Mouse (Mus musculus) cerebellum, adult (tissue): ENCODE measurements at regions not wholly inside any gene's neighbourhood (a gene's known extent, or its start where the extent isn't known, plus 50 kb on each side); places are given as distances from the start of the nearest gene placed in this dataset.

Experiments used
- ATAC-seq: cut with Nextera tagmentation; 2 replicates; pipeline ENCODE4 v1.9.2; 2017; ENCODE audit warnings: mild to moderate bottlenecking, moderate library complexity, mixed read lengths; ENCODE audit not compliant: insufficient number of reproducible peaks, low FRiP score, low TSS enrichment

DNA sequence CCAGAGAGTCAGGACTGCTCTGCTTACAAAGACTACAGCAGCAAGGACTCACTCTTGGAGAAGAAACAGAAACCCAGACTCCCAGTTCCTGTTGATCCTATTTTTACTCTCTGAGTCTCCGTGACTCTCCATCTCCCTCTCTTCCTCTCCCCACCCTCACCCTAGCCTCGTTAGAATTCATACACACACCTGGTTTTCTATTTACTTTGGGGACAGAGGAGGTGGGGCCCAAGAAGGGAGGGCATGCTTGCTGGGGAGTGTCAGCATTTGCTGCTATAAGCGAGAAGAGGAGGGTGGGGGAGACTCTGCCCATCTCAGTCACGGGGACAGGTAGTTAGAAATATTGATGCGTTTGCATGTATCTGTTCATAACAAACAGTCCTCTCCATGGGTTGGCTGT, 129.6 kb upstream of the Runx1 start:
- no peak for ATAC-seq

DNA sequence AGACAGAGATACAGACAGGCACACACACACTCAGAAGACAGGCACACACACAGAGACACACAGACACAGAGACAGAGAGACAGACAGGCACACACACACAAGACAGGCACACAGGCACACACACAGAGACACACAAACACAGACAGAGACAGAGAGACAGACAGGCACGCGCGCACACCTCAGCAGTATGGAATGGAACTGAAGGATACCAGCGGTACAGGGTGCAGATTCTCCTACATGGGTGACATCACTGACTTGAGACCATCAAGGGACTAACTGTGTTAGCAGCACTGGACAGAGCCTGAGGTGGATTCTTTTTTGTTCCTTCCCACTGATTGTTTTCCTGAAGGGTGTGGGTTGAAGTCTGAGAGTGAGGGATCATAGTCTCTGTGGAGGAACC, 129.1 kb upstream of the Runx1 start:
- ATAC-seq: no peak

DNA sequence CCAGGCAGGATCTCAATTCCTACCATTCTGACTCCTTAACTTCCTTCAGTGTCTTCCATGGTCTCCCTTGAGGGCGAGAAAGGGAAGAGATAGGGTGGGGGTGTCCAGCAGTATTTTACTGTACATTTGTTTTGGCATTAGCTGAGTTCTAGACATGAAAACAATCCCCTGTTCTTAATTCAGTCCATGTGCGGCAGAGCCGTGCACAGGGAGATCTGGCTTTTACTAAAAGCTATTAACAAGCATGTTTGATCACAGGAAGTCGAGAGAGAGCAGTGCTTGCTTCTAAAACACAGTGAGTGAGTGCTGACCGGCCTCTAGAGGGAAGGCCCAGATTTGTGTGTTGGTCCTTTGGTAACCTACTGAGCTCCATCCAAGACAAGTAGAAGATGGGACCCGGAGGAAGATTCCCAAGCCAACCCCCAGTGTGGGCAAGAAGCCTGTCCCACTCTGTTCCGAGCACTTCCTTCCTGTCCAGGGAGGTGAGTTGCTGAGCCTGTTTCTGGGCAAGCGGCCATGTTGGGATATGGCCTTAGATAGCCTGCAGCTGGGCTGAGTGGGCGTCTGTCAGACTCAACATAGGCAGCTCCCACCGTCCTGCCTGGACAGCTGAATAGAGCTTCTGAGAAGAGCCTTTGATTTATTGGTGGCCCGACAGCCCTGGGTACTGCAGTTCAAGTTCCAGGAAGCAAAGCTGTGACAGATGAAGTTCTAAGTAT, 128.1 kb upstream of the Runx1 start:
- ATAC-seq: no peak

DNA sequence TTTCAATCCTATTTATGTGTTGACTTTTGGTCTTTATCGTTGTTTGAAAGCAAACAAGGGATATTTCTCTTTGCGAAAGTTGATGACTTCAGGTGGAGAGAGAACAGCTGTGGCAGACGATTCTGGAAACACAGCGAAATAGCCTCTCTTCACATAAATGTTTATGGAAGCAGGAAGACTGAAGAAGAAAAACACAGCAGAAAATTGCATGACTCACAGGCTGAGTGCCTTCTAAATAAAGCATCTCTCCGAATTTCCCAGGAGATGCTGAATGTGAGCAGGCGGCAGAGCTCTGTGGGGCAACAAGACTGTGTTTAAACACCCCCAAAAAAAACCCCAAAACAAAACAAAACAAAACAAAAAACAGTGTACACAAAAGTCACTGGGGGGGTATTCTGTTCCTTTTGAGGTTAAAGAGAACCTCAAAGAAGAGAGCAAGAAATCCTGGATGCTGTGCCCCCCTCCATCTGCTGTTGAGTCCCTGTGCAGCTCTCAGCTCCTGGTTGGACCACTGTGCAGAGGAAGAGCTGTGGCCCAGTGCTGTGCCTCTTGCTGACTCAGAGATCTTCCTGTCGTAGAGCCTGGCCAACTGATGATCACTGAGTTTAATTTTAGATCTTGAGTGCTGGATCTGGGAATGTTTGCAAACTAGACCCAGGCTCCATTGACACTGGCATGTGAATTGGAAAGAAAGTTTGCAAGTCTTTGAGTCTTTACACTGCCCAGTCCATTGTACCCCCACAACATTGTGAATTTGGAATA, 126.6 kb upstream of the Runx1 start:
- ATAC-seq: no peak

DNA sequence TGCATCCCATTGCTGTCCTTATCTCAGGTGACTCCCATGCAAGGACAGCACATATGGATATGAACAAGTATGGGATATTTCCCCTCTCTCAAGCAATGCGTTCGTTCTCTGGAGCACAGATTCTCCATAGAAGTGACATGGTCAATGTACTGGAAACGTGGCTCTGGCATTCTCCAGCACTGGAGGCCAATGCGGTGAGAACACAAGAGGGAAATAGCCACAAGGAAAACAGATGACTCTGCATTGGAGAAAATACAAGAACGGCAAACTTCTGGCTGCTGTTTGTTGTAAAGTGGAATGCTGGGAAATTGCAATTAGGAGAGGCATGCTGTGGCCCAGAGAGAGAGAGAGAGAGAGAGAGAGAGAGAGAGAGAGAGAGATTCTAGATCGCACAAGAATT, 125.6 kb upstream of the Runx1 start:
- no peak for ATAC-seq

DNA sequence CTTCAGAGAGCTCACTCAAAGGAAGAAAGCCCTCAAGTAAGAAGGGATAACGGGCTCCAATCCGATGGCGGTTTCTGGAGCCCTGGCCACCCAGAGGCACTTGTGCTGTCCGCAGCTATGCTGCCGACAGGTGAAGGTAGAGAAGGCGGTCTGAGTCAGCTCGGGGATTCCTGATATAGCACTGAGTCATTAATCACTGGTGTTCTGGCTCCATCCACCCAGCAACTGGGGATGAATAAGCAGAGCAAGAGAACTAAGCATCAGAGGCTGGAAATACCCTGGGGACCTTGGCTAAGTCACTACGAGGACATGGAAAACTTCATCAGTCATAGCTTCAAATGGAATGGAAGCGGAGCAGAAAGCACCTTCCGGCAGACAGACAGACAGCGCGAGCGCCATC, 122.5 kb upstream of the Runx1 start:
- ATAC-seq: no peak

DNA sequence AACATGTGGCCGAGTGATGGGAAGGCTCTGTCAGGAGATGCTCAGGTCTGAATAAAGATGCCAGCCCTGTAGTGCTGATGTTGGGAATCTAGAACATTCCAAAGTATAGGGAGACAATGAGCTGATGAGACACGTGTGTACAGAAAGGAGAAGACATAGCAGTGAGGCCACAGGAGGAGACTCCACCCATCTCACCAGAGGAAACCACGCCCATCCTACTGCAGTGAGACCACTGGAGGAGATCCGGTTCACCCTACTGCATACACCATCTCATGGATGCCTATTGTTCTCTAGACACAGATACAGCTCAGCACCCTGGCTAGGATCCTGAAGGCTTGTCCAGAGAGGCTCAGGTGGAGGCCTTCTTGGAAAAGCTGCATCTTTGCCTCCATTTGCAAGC, 120.6 kb upstream of the Runx1 start:
- ATAC-seq: no peak

DNA sequence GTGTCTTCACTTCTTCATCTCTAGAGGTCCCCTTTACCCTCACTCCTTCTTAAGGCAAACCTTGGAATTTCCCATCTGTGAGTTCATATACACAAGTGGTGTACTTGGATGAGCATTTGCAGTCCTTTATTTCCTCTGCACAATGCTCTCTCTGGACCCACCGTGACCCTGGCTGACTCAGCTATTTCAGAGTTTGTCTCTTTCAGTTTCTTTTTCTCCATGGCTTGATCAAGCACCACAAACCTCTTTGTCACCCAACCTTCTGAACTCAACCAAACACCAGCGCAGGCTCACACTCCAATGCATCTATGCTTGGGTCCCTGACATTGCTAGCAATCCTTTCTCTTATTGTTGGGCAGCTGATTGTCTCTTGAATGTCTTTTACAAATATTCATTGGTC, 118.0 kb upstream of the Runx1 start:
- no peak for ATAC-seq

DNA sequence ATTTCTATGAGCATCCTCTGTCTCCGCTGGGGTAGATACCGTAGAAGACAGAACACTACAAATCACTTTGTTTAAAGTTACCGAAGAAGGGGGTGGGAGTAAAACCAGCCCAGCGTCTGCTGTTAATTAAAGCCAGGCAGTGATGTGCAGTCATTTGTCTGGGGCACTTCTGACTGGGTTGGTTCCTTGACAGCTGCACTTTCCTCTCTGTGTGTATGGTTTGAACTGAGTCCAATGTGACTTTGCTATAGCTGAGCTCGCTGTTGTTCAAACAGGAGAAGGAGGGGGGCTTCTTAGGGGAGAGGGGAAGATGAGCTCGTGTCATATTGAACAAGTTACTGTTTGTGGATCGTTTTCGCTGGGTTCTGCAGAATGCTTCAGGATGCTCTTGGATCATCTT, 113.7 kb upstream of the Runx1 start:
- no peak for ATAC-seq

DNA sequence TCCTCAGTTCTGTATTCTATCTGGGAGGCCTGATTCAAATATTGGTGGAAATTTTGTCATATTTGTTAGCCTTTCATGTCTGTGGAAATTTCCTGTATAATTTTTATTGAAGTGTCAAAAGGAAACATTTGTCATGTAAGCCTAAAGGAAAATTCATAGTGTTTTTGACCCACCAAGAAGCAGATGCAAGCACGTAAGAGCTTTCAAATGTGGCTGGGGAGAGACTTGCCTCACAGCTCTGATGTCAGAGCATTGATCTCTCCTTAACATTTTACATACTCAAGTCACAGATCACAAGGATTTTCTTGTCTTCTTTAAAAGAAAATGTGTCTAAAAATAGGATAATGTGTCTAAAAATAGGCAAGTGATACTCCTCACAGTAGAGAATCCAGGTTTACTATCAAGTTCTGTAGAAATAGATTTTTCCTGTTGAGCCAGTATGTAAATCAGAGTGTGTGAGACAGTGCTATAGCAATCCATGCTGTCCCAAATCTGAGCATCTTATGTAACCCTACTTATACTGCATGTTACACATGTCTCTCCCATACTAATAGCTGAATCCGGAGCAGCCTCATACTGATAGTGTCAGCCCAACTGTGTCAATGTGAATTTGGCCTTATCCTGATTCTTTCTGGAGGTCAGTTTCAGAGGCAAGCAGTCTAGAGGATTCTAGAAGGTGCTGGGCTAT, 110.0 kb upstream of the Runx1 start:
- no peak for ATAC-seq

DNA sequence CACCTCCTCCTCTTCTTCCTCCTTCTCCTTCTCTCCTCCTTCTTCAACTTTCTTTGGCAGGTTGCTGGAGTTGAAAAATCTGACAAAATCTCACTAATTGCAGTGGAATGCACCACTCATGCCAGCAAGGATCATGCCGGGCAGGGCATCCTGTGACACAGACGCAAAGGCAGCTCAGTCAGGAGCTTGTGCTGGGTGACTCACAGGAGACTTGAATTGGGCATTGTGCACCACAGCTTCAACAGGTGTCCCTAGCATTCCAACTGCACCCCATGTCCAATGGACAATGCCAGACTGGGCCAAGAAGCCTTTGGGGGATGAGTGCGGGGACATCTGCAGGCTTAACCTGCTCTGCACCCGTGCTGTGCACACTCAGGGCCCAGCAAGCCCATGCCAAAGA, 104.2 kb upstream of the Runx1 start:
- ATAC-seq: no peak

DNA sequence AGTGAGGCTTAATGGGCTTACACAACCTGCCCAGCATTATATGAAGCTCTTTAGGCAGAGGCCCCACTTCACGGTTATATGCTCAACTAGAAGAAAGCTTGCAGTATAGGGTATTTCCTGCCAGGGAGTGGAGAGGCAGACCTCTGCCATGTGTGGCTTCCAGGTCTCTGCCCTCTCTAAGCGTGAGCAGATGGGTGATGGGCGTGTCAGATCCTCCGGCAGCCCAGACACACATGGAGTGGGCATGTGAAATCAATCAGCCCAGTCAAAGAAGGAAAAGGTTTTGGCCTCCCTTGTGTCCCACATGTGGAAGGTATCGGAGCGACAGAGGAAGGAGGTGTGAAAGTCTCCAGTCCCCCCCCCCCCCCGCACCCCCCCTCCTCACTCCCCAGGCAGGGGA, 102.3 kb upstream of the Runx1 start:
- ATAC-seq: no peak

DNA sequence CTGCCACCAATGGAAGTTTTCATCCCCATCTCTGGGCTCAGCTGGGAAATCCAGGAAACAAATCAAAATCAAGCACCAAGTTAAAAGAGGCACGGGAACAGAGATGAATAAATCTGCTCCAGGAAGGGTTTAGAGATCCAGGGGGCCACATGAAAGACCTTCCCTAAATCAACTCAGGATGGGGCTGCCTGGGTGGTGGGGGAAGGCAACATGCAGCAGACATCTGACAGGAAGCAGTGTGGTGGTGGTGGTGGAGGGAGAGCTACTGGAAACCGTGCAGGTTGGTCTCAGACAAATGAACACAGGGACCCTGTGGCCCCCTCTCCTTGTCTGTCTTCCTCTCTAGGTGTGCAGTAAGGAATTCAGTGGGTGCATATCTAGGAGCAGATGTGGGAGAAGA, 101.7 kb upstream of the Runx1 start:
- ATAC-seq: no peak

DNA sequence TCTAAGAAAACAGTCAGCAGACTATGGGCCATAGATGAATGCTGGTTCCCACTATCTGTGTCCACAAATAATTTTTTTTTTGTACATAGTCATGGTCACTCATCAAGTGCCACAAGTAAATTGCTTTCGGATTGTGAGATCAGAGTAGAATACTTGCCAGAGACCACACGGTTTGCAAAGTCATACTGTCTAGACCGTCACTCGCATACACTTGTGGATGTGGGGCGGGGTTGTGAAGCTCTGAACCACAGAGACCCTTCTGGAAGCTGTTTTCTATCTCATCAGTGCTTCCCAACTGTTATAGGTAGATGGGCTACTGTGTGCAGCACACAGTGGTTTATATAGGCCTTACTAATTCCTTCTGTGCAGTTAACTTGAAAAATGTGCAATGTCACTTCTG, 100.9 kb upstream of the Runx1 start:
- no peak for ATAC-seq

DNA sequence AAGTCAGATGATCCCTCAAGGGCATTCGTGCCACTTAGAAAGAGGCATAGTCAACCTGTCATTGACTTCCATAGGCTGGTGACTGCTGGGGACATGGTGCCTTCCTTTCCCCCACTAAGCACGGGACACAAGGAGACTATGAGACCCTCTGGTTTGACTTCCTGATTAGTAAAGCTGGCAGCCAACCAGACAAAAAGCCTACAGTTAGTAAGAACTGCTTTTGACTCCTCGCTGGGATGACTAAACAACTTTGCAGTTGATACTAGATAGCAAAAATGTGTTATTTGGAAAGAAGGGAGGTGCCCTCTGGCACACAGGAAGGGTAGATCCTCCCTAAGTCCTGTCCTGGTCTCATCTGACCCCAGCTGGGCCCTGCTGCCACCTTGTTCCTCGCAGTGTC, 95.0 kb upstream of the Runx1 start:
- ATAC-seq: no peak

DNA sequence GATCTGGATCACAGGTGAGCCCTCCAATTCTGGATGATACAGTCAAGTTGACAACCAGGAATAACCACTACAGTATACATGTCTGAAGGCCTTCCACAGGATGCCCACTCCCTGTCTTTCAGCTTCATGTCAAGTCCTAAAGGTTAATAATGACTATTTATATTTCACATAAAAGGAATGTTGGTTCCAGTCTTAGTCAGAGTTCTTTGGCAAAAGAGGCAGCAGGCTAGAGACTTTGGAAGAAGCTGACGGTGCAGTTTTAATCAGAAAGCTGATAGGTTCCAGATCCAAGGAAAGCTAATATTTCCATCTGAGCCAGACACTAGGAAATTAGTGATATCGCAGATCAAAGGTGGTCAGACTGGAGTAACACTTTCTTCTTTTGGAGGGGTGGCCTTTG, 91.4 kb upstream of the Runx1 start:
- no peak for ATAC-seq

DNA sequence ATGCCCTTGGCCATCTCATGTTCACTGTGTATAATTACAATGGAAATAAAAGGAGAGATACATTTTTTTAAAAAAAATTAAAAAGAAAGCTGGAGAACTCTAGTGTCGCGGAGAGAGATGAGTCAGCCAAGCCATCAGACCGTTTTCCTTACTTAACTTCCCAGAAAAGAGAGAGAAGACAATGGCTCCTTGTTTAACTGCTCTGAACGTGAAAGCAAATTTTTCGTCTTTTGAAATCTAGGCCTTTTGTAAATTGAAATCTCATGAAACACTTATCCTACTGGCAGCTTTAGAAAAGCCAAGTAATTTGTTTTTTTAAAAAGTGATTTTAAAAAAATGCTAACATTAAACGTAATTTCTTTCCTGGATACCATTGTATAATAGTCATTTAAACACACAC, 89.7 kb upstream of the Runx1 start:
- no peak for ATAC-seq

DNA sequence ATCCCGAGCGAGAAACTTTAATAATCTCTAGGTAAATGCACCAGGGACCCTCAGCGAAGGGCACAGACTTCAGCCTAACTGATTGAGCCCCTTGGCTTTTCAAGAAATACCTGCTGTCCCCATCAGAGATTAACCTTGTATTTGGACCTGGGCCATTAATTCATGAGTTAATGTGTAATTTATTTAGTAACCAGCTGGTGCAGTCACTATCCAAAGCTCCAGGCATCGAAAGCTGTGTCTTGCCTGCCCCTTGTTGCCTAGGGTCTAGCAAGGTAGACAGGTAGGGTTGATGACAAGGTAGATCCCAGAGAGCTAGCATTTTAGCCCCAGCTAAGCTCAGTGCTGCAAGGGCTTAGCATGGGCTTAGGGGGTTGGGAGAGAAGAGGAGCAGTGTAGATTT, 80.9 kb upstream of the Runx1 start:
- no peak for ATAC-seq

DNA sequence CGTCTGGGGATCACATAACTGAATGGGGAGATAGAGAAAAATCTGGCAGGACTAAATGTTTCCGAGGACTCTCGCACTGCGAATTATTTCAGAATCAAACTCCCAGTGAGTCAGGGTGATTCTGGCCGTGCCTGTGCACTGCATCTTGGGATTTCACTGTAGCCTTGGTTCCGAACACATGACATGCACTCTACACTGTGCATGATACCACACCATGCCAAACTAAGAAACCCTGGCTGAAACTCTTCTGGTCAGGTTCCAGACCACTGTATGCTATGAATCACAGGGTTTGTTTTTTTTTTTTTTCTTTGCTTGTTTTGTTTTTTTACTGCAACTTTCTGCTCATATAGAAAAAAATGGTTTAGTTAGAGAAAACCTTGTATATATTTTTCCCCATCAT, 79.7 kb upstream of the Runx1 start:
- ATAC-seq: no peak

DNA sequence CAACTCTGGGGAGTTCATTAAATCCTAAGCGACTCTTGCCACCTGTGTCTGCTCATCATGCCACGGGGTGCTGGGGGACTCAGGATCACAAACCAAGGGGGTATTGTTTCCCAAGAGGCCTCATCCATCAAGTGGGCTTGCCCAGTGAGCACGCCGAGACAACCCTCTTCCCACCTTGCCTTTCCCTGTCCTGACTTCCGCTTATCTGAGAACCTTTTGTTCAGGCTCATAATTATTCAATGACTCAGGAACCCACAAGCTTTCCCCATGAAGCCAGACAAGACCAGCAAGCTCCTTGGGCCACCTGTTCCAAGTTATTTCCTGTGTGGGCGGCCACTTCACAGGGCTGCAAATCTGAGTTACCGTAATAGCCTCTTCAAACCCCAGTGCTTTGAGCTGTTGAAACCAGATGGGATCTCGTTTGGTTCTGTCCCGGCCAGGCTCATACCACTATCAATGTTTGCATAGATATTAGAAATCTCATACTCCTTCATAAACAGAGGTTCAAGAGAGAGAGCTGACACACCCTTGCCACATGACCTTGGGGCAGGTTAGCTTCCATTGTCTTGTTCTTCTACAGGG, 78.0 kb upstream of the Runx1 start:
- ATAC-seq: no peak

DNA sequence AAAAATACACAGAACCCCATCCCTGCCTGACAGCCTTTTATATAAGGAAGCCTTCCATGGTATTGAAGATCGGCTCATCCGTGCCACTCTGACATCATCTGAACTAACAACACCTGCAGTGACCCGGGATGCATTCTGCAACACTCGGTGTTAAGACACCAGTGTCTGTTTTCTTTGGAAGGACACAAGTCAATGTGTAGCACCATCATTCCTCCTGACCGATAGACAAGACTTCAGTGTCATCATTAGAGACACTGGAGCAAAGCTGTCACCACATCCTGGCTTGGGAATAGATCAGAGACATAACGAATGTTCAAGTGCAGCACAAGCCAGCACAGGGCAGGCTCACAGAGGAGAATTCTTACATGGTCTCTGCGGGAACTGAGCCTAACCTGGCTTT, 77.5 kb upstream of the Runx1 start:
- no peak for ATAC-seq
